Mouse (Mus musculus): Measurements from ENCODE around the gene Usp26.

Gene Usp26

DNA sequence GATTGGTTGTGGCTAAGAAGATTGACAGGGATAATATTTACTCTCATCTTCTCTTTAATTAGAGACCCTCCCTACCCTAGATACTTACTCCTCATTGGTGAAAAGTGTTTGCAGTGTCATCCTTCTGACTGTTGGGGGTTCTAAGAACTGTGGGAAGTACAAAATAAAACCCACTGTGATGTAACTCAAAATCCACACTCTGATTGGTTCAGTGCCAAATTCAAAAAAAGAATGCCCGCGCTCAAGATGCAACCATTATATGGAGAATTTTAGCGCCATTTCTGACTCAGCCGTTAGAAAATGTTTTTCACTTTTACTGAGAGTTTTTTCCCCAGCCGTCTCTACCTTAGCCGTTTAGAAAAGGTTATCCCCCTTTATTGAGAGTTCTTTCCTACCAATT lies at the start of gene Usp26:
TSS of gene Usp26 (minus strand) at position 101 of the 400 bp plus-strand sequence.
- DNase-seq (ENCODE audit: low spot score in 2 of 2) = no peak

DNA sequence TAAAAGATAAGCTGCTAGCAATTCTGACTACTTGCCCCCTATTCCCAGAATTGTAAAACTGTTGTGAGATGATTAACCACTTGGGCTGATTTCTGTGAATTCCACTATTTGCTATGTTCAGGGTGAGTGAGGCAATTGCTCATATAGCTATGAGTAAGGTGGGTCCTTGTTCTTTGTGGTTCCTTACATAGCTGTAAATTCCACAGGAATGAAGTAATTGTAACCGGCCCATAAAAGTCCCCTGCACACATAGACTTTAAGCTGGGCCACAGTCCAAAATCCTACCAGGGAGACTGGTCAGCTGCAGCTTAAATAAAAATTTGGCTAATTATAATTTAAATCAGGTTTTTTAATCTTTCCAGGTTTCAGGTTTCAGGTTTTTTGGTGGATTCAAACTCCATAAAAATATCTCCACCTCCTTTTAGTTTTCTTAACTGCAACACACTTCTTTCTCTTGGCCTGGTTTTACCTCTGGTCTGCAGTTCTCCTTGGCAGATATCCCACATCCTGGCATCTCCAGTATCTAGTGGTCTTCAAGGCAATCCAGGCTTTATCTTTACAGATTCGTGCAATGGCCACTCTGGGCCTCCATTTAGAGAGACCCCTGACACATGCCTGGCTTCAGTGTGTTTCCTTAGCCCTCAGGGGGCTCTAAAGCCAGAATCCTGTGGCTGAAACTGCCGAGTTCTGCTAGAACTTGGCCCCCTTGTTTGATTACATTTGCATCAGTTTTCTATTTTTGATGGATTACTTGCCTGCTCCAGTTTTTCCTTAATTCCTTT lies 13.6 kb upstream of the Usp26 start:
- DNase-seq (ENCODE audit: low spot score in 2 of 2) = no peak

- DNase-seq (ENCODE audit: low spot score in 2 of 2) = no peak
Measured at GRCm38 (mm10) chrX:51767457-51767856, 33.6 kb downstream of the Usp26 start.

- peak in 1 of 2 experiments; percentile 3 for DNase-seq (ENCODE audit: low spot score in 2 of 2)
Measured at GRCm38 (mm10) chrX:51736450-51736849, 64.6 kb downstream of the Usp26 start.

GRCm38 (mm10) chrX:51714086-51714745 lies 86.8 kb downstream of the Usp26 start:
- no peak for DNase-seq (ENCODE audit: low spot score in 2 of 2)

DNA sequence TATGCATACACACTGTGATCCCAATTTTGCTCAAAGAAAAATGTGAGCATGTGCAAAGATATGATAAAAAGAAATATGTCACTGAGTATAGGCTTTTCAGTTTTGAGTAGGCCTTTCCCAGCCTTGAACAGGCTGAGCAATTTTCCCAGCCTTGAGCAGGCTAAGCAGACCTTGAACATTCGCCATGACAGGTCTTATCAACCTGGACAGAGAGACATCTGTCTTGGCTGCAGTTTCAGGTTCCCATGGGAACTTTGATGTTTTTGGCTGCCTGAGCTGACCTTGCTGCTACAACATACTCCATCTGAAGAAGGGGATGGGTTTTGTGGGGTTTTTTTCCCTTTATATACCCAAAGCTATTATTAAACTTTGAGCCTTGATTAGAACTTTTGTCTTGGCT lies 88.0 kb downstream of the Usp26 start:
- no peak for DNase-seq (ENCODE audit: low spot score in 2 of 2)
